Mouse (Mus musculus) MEL (cell line): Measurements from ENCODE around the gene Myo18b.

Experiments
- CTCF ChIP-seq, 3 experiments: IDR thresholded peaks in 2 of 3; conservative IDR thresholded peaks in 1 of 3; 2 replicates each; pipeline ENCODE4 v1.5.1; 2011 to 2012; ENCODE audit warnings: low read length in 3 of 3, low read depth in 2 of 3, mild to moderate bottlenecking in 2 of 3, improper control_type of control experiment in 1 of 3, inconsistent platforms in 1 of 3, mixed read lengths in 1 of 3, moderate library complexity in 1 of 3; ENCODE audit not compliant: control insufficient read depth in 1 of 3, insufficient read depth in 1 of 3, poor library complexity in 1 of 3, severe bottlenecking in 1 of 3
- ELF1 ChIP-seq: IDR thresholded peaks from 2 replicates; pipeline ENCODE4 v1.6.1; 2014; ENCODE audit warnings: low read depth, mild to moderate bottlenecking, inconsistent platforms, low read length, improper control_type of control experiment, moderate library complexity
- EP300 ChIP-seq, 2 experiments: IDR thresholded peaks; 2 replicates each; pipeline ENCODE4 v1.6.1; 2011; ENCODE audit warnings: improper control_type of control experiment in 2 of 2, low read length in 2 of 2, low read depth in 1 of 2, mild to moderate bottlenecking in 1 of 2
- ETS1 ChIP-seq: IDR thresholded peaks from 2 replicates; pipeline ENCODE4 v1.6.1; 2012; ENCODE audit warnings: low read depth, mild to moderate bottlenecking, inconsistent platforms, low read length, improper control_type of control experiment, moderate library complexity
- KAT2A ChIP-seq: conservative IDR thresholded peaks from 2 replicates; pipeline ENCODE4 v1.6.1; 2012; ENCODE audit warnings: low read depth, low read length, improper control_type of control experiment, inconsistent platforms
- MAFK ChIP-seq: IDR thresholded peaks from 2 replicates; pipeline ENCODE4 v1.6.1; 2011; ENCODE audit warnings: low read depth, mild to moderate bottlenecking, low read length, improper control_type of control experiment, borderline replicate concordance
- MXI1 ChIP-seq: IDR thresholded peaks from 2 replicates; pipeline ENCODE4 v1.6.1; 2011; ENCODE audit warnings: mild to moderate bottlenecking, low read depth, low read length, improper control_type of control experiment
- POLR2A ChIP-seq, 2 experiments: IDR thresholded peaks; 2 replicates each; pipeline ENCODE4 v1.6.1; 2011 to 2012; ENCODE audit warnings: low read length in 2 of 2, mild to moderate bottlenecking in 2 of 2, control low read depth in 1 of 2, improper control_type of control experiment in 1 of 2, low read depth in 1 of 2, moderate library complexity in 1 of 2; ENCODE audit not compliant: control insufficient read depth in 1 of 2, insufficient read depth in 1 of 2, poor library complexity in 1 of 2
- RCOR1 ChIP-seq: IDR thresholded peaks from 2 replicates; pipeline ENCODE4 v1.6.1; 2012; ENCODE audit warnings: low read depth, mild to moderate bottlenecking, inconsistent platforms, low read length, improper control_type of control experiment
- SIN3A ChIP-seq: IDR thresholded peaks from 2 replicates; pipeline ENCODE4 v1.6.1; 2012; ENCODE audit warnings: low read length, improper control_type of control experiment, inconsistent platforms
- SMC3 ChIP-seq: IDR thresholded peaks from 2 replicates; pipeline ENCODE4 v1.6.1; 2011; ENCODE audit warnings: low read depth, low read length, improper control_type of control experiment
- USF1 ChIP-seq: IDR thresholded peaks from 2 replicates; pipeline ENCODE4 v1.6.1; 2014; ENCODE audit warnings: low read depth, mild to moderate bottlenecking, inconsistent platforms, low read length, improper control_type of control experiment, moderate library complexity
- ZMIZ1 ChIP-seq: IDR thresholded peaks from 2 replicates; pipeline ENCODE4 v1.6.1; 2012; ENCODE audit warnings: low read depth, mild to moderate bottlenecking, inconsistent platforms, low read length, improper control_type of control experiment, moderate library complexity
- ZNF384 ChIP-seq: IDR thresholded peaks from 2 replicates; pipeline ENCODE4 v1.6.1; 2012; ENCODE audit warnings: low read depth, mild to moderate bottlenecking, inconsistent platforms, low read length, improper control_type of control experiment

DNA sequence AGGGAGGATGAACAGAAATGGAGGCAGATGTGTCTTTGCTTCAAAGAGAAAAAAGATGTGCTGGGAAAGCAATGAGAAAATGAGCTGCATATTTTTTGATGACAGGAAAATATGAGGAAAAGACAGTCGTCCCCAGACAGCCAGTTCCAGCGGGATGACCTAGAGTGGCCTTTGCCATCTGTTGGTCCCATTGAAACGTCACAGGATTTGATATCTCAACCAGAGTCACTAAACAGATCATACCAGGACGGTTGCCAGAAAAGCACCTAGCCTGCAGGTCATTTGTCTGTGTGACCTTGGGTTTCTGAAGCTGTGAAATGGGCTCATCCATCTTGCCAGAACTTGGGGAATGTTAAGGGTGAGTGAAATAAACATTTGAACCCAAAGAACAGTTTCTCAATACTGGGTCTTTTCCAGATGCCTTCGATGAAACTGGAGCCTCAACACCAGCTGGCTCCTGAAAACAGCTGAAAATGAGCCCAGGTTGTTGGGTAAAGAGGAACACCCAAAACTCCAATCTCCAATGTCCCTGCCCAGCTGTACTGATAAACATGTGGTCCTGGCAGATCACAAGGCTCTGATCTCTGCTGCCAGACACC is 2.6 kb downstream of the Myo18b start:
- TF ChIP-seq CTCF (IDR thresholded peaks at IDR 0.05 in 2 of 3, conservative IDR thresholded peaks at IDR 0.05 in 1 of 3; ENCODE audit: control insufficient read depth in 1 of 3, insufficient read depth in 1 of 3, low read depth in 2 of 3, low read length in 3 of 3, poor library complexity in 1 of 3, severe bottlenecking in 1 of 3) (no peak), ELF1 (no peak), SMC3 (no peak), ZMIZ1 (no peak), ZNF384 (no peak), POLR2A (IDR thresholded peaks at IDR 0.05; ENCODE audit: control insufficient read depth in 1 of 2, insufficient read depth in 1 of 2, low read depth in 1 of 2, low read length in 2 of 2, poor library complexity in 1 of 2) (no peak), SIN3A (no peak), MAFK (no peak), RCOR1 (no peak), MXI1 (no peak), KAT2A (no peak), USF1 (no peak), ETS1 (no peak), EP300 (IDR thresholded peaks at IDR 0.05; ENCODE audit: low read depth in 1 of 2, low read length in 2 of 2) (no peak)
